Comparison of ENCODE assay signal across 13 mouse cellular contexts in genomic region chr16:85092644-85093091, GRCm38 (mm10).
A peak's percentile ranks its signal among the peaks of the same experiment; 100 is the strongest.
DNase-seq lines count a peak whose midpoint lies in the region; ATAC-seq lines count a peak whose summit lies in the region.
"Had no signal": no experiment of that assay in that cellular context is flagged by ENCODE, and none has a peak within 500 bp of the region (broad histone marks: within the 10 kb centered on the region; RNA-seq: fewer than 3 reads in every experiment).

No protein-coding gene starts in this region.

- peak; percentile 89 for DNase-seq in heart, adult 11 months
- DNase-seq in heart, adult 8-10 months (ENCODE audit: low spot score) = no peak
- no peak for DNase-seq in right cerebral cortex, postnatal 36 days (ENCODE audit: low spot score in 2 of 2)
- DNase-seq in layer of hippocampus, adult 18-20 months (ENCODE audit: low spot score in 2 of 2) = no peak
- DNase-seq: cerebellum, postnatal 36 days; gastrocnemius, postnatal 14 days; heart, postnatal 36 days; liver had no signal

- H3K9me3 ChIP-seq in forebrain, embryonic 13.5 days (replicated peaks) = no peaks in the 10 kb centered on the region
- no peaks in the 10 kb centered on the region for H3K9me3 ChIP-seq in kidney, embryonic 14.5 days (ENCODE audit: control insufficient read depth, low read length)
- no peaks in the 10 kb centered on the region for H3K9me3 ChIP-seq in neural tube, embryonic 13.5 days
- no peaks in the 10 kb centered on the region for H3K9me3 ChIP-seq in intestine, embryonic 16.5 days (ENCODE audit: control insufficient read depth, low read length)

- peak overlapping the region; percentile 32 for H3K4me2 ChIP-seq in forebrain, embryonic 13.5 days
- H3K4me2 ChIP-seq in kidney, embryonic 14.5 days (replicated peaks; ENCODE audit: low read depth, low read length) = no peak overlapping the region
- no peak overlapping the region for H3K4me2 ChIP-seq in neural tube, embryonic 13.5 days
- H3K4me2 ChIP-seq in intestine, embryonic 16.5 days (ENCODE audit: low read depth, low read length) = no peak overlapping the region

- H3K9ac ChIP-seq in forebrain, embryonic 13.5 days = no peak overlapping the region
- H3K9ac ChIP-seq in kidney, embryonic 14.5 days (ENCODE audit: low read depth, low read length) = no peak overlapping the region
- H3K9ac ChIP-seq in neural tube, embryonic 13.5 days = no peak overlapping the region
- H3K9ac ChIP-seq in intestine, embryonic 16.5 days (ENCODE audit: low read depth, low read length) = no peak overlapping the region

- no peaks in the 10 kb centered on the region for H3K27me3 ChIP-seq in forebrain, embryonic 13.5 days
- no peaks in the 10 kb centered on the region for H3K27me3 ChIP-seq in kidney, embryonic 14.5 days (ENCODE audit: control insufficient read depth, insufficient read depth, low read length)
- no peaks in the 10 kb centered on the region for H3K27me3 ChIP-seq in neural tube, embryonic 13.5 days
- no peaks in the 10 kb centered on the region for H3K27me3 ChIP-seq in intestine, embryonic 16.5 days (replicated peaks; ENCODE audit: control insufficient read depth, insufficient read depth, low read length)
- H3K27me3 ChIP-seq: megakaryocyte, embryonic 14.5 days had no signal

- H3K4me3 ChIP-seq in forebrain, embryonic 13.5 days = no peak overlapping the region
- no peak overlapping the region for H3K4me3 ChIP-seq in kidney, embryonic 14.5 days (ENCODE audit: low read length)
- no peak overlapping the region for H3K4me3 ChIP-seq in neural tube, embryonic 13.5 days
- no peak overlapping the region for H3K4me3 ChIP-seq in intestine, embryonic 16.5 days (ENCODE audit: low read length)
- H3K4me3 ChIP-seq: megakaryocyte, embryonic 14.5 days had no signal

- H3K27ac ChIP-seq in forebrain, embryonic 13.5 days = peak overlapping the region; percentile 84
- no peak overlapping the region for H3K27ac ChIP-seq in kidney, embryonic 14.5 days (ENCODE audit: low read depth, low read length)
- peak overlapping the region; percentile 66 for H3K27ac ChIP-seq in neural tube, embryonic 13.5 days (replicated peaks)
- H3K27ac ChIP-seq in intestine, embryonic 16.5 days (ENCODE audit: low read length) = no peak overlapping the region

- WGBS in forebrain, embryonic 13.5 days = 6% methylated on average over 9 of the region's 9 CpGs
- WGBS in kidney, embryonic 14.5 days = 38% methylated on average over 9 of the region's 9 CpGs
- 27% methylated on average over 9 of the region's 9 CpGs for WGBS in neural tube, embryonic 13.5 days
- WGBS in intestine, embryonic 16.5 days = 58% methylated on average over 9 of the region's 9 CpGs

- H3K36me3 ChIP-seq in forebrain, embryonic 13.5 days (ENCODE audit: poor library complexity, severe bottlenecking) = peaks cover 4% of the 10 kb centered on the region; the same call in 1 of the 2 replicates
- peaks cover 5% of the 10 kb centered on the region; the same call in 1 of the 2 replicates for H3K36me3 ChIP-seq in kidney, embryonic 14.5 days (ENCODE audit: control insufficient read depth, insufficient read depth, low read length)
- peaks cover 6% of the 10 kb centered on the region; the same call in 1 of the 2 replicates for H3K36me3 ChIP-seq in neural tube, embryonic 13.5 days
- no peaks in the 10 kb centered on the region for H3K36me3 ChIP-seq in intestine, embryonic 16.5 days (ENCODE audit: control insufficient read depth, insufficient read depth, low read length)

- H3K4me1 ChIP-seq in forebrain, embryonic 13.5 days = peaks cover 93% of the 10 kb centered on the region
- H3K4me1 ChIP-seq in kidney, embryonic 14.5 days (ENCODE audit: control insufficient read depth, insufficient read depth, low read length) = peaks cover 19% of the 10 kb centered on the region
- peaks cover 87% of the 10 kb centered on the region for H3K4me1 ChIP-seq in neural tube, embryonic 13.5 days (replicated peaks)
- peaks cover 4% of the 10 kb centered on the region; the same call in 1 of the 2 replicates for H3K4me1 ChIP-seq in intestine, embryonic 16.5 days (ENCODE audit: control insufficient read depth, insufficient read depth, low read length)
- H3K4me1 ChIP-seq: megakaryocyte, embryonic 14.5 days had no signal

- peak; percentile 92 for ATAC-seq in forebrain, embryonic 13.5 days
- peak; percentile 68 for ATAC-seq in kidney, embryonic 14.5 days (ENCODE audit: low FRiP score, low TSS enrichment)
- ATAC-seq in neural tube, embryonic 13.5 days (ENCODE audit: low read depth) = peak; percentile 73
- no peak; the same call in 1 of the 2 replicates for ATAC-seq in intestine, embryonic 16.5 days

Comparison
In these comparisons a context has a peak if more than half of its experiments do, and no peak if none do; other contexts are left out.
1. H3K27ac ChIP-seq: peak in forebrain, embryonic 13.5 days (single experiment) and neural tube, embryonic 13.5 days (single experiment); none in kidney, embryonic 14.5 days (single experiment) and intestine, embryonic 16.5 days (single experiment).